8 mouse cellular contexts compared by ENCODE assay signal in the genomic region with DNA sequence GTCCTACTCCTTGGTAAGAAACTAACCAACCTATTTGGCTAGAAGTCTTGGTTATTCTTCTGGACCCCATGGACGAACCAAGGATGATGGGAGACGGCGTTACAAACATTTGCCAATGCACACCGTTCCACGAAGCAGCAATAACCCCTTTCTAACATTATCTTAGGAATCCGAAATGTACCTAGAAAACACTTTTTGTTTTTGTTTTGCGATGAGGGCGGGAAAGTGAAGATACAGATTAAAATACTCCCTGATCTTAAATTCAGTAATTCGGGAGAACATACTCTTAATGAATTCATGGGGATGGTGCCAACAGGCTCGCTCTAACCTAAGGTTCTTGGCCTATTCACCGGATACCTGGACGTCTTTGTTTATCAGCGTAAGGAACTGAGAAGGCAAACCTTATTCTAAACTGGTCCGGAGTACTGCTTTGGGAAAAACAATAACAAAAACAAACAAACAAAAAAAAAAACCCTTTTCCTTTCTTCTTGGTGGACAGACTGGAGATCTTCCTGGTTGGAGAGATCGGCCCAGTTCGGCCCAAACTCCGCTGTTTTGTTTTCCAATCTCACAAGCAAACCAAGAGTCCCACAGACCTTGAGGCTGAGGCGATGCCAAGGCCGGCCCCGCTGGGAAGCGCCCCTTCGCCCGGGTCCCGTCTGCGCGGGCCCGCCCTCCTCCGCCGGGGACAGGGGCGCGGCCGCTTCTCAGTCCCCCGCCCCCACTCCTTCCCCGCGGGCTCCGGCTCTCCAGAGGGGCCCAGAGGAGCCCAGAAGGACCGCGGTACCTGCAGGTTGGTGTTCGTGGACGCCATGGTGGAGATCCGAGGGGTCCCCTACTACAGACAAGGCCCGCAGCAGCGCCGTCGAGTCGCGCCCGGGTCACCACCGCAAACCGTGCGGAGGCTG. TPM values are rescaled to one million over a fixed set of nuclear protein-coding genes. Genes with fewer than 3 reads are reported as not detected.
DNase-seq lines count a peak whose midpoint lies in the region; ATAC-seq lines count a peak whose summit lies in the region.

No protein-coding gene starts in this region.

- H3K9ac ChIP-seq in forebrain, embryonic 16.5 days (replicated peaks; ENCODE audit: low read depth, low read length): peak overlapping the region; percentile 78
- peak overlapping the region; percentile 94 for H3K9ac ChIP-seq in intestine, embryonic 14.5 days (ENCODE audit: low read length)
- H3K9ac ChIP-seq in lung, embryonic 15.5 days: peak overlapping the region; percentile 95
- peak overlapping the region; percentile 95 for H3K9ac ChIP-seq in stomach, embryonic 14.5 days (replicated peaks; ENCODE audit: low read depth, low read length)

- H3K4me2 ChIP-seq in forebrain, embryonic 16.5 days (ENCODE audit: low read length): peak overlapping the region; percentile 81
- H3K4me2 ChIP-seq in intestine, embryonic 14.5 days (ENCODE audit: low read length): peak overlapping the region; percentile 80
- peak overlapping the region; percentile 64 for H3K4me2 ChIP-seq in lung, embryonic 15.5 days
- peak overlapping the region; percentile 65 for H3K4me2 ChIP-seq in stomach, embryonic 14.5 days (replicated peaks; ENCODE audit: low read depth, low read length)

- H3K9me3 ChIP-seq in forebrain, embryonic 16.5 days (ENCODE audit: control insufficient read depth, low read length): no peaks in the 10 kb centered on the region
- H3K9me3 ChIP-seq in intestine, embryonic 14.5 days (ENCODE audit: control insufficient read depth, low read length): no peaks in the 10 kb centered on the region
- H3K9me3 ChIP-seq in lung, embryonic 15.5 days: no peaks in the 10 kb centered on the region
- no peaks in the 10 kb centered on the region for H3K9me3 ChIP-seq in stomach, embryonic 14.5 days (ENCODE audit: control insufficient read depth, low read depth, low read length)

- DNase-seq in ovary, postnatal 36 days (ENCODE audit: low spot score): peak; percentile 69
- no peak for DNase-seq in ovary, postnatal 14 days (ENCODE audit: low spot score)
- DNase-seq in adrenal gland, postnatal 4 days (ENCODE audit: low spot score in 2 of 2): peak; percentile 18 to 32
- DNase-seq in intestine, embryonic 14.5 days (ENCODE audit: low spot score): no peak
- DNase-seq in cerebellum, adult 11 months: no peak

- H3K36me3 ChIP-seq in forebrain, embryonic 16.5 days (ENCODE audit: control insufficient read depth, insufficient read depth): no peaks in the 10 kb centered on the region
- H3K36me3 ChIP-seq in intestine, embryonic 14.5 days (ENCODE audit: control insufficient read depth, insufficient read depth, low read length): 0 out of 2 replicates have a peak, but pooled peaks cover 4% of the 10 kb centered on the region
- H3K36me3 ChIP-seq in lung, embryonic 15.5 days: no peaks in the 10 kb centered on the region
- no peaks in the 10 kb centered on the region; the same call in 1 of the 2 replicates for H3K36me3 ChIP-seq in stomach, embryonic 14.5 days (ENCODE audit: control insufficient read depth, insufficient read depth, low read length)

- ATAC-seq in forebrain, embryonic 16.5 days: peak; percentile 86
- ATAC-seq in intestine, embryonic 14.5 days (replicated peaks; ENCODE audit: low FRiP score, low TSS enrichment, low read depth): peak; percentile 92
- peak; percentile 92 for ATAC-seq in lung, embryonic 15.5 days (ENCODE audit: borderline replicate concordance, extremely low read depth, low FRiP score, low TSS enrichment)
- ATAC-seq in stomach, embryonic 14.5 days (ENCODE audit: insufficient number of reproducible peaks, insufficient read depth, low FRiP score, low read depth): peak; percentile 88

- peak overlapping the region; percentile 66 for H3K27ac ChIP-seq in forebrain, embryonic 16.5 days (ENCODE audit: low read length)
- peak overlapping the region; percentile 94 for H3K27ac ChIP-seq in intestine, embryonic 14.5 days (ENCODE audit: low read depth)
- peak overlapping the region; percentile 97 for H3K27ac ChIP-seq in lung, embryonic 15.5 days
- peak overlapping the region; percentile 96 for H3K27ac ChIP-seq in stomach, embryonic 14.5 days (ENCODE audit: low read length)

- WGBS in forebrain, embryonic 16.5 days: 3% methylated on average over 51 of the region's 51 CpGs
- 2% methylated on average over 51 of the region's 51 CpGs for WGBS in intestine, embryonic 14.5 days
- WGBS in lung, embryonic 15.5 days: 1% methylated on average over 51 of the region's 51 CpGs
- 2% methylated on average over 51 of the region's 51 CpGs for WGBS in stomach, embryonic 14.5 days

- peak overlapping the region; percentile 100 for H3K4me3 ChIP-seq in forebrain, embryonic 16.5 days (replicated peaks; ENCODE audit: low read length)
- peak overlapping the region; percentile 90 for H3K4me3 ChIP-seq in intestine, embryonic 14.5 days (ENCODE audit: low read depth, low read length)
- peak overlapping the region; percentile 99 for H3K4me3 ChIP-seq in lung, embryonic 15.5 days
- H3K4me3 ChIP-seq in stomach, embryonic 14.5 days (ENCODE audit: low read depth, low read length): peak overlapping the region; percentile 99

- peaks cover 14% of the 10 kb centered on the region for H3K4me1 ChIP-seq in forebrain, embryonic 16.5 days (replicated peaks; ENCODE audit: control insufficient read depth, insufficient read depth, low read length)
- peaks cover 20% of the 10 kb centered on the region for H3K4me1 ChIP-seq in intestine, embryonic 14.5 days (replicated peaks; ENCODE audit: control insufficient read depth, insufficient read depth, low read length)
- peaks cover 11% of the 10 kb centered on the region; the same call in 1 of the 2 replicates for H3K4me1 ChIP-seq in lung, embryonic 15.5 days
- 0 out of 2 replicates have a peak, but pooled peaks cover 8% of the 10 kb centered on the region for H3K4me1 ChIP-seq in stomach, embryonic 14.5 days (ENCODE audit: control insufficient read depth, insufficient read depth, low read length)

- no peaks in the 10 kb centered on the region for H3K27me3 ChIP-seq in forebrain, embryonic 16.5 days (replicated peaks; ENCODE audit: control insufficient read depth, insufficient read depth, low read length)
- no peaks in the 10 kb centered on the region for H3K27me3 ChIP-seq in intestine, embryonic 14.5 days (replicated peaks; ENCODE audit: control insufficient read depth, insufficient read depth, low read length)
- no peaks in the 10 kb centered on the region for H3K27me3 ChIP-seq in lung, embryonic 15.5 days
- H3K27me3 ChIP-seq in stomach, embryonic 14.5 days (ENCODE audit: control insufficient read depth, insufficient read depth, low read length): no peaks in the 10 kb centered on the region

RNA-seq across cellular contexts. Expression of gene Vps4b, which starts 0.6 kb away (rescaled TPM):
- total RNA-seq in adrenal gland, postnatal 4 days (2021): 100 to 1,000 TPM; 128 to 129 TPM
- 45.7 and 46.0 TPM in 2 replicates for polyA plus RNA-seq in forebrain, embryonic 16.5 days (2015; fragmentation: Nextera tagmentation; extraction: Ambion mirVana)
- 74.8 and 82.1 TPM in 2 replicates for polyA plus RNA-seq in intestine, embryonic 14.5 days (2014; fragmentation: Nextera tagmentation; extraction: Ambion mirVana)
- 67.6 and 69.7 TPM in 2 replicates for polyA plus RNA-seq in lung, embryonic 15.5 days (2015; fragmentation: Nextera tagmentation; extraction: Ambion mirVana)
- 74.1 and 82.3 TPM in 2 replicates for polyA plus RNA-seq in stomach, embryonic 14.5 days (2014; fragmentation: Nextera tagmentation; extraction: Ambion mirVana)

RNA-seq across cellular contexts. Expression of gene Kdsr, which starts 36.4 kb away (rescaled TPM):
- 10 to 100 TPM; 26.3 to 30.8 TPM for total RNA-seq in adrenal gland, postnatal 4 days (2021)
- polyA plus RNA-seq in forebrain, embryonic 16.5 days (2015; fragmentation: Nextera tagmentation; extraction: Ambion mirVana): 16.2 and 18.7 TPM in 2 replicates
- polyA plus RNA-seq in intestine, embryonic 14.5 days (2014; fragmentation: Nextera tagmentation; extraction: Ambion mirVana): 13.5 and 15.0 TPM in 2 replicates
- polyA plus RNA-seq in lung, embryonic 15.5 days (2015; fragmentation: Nextera tagmentation; extraction: Ambion mirVana): 16.9 and 17.1 TPM in 2 replicates
- polyA plus RNA-seq in stomach, embryonic 14.5 days (2014; fragmentation: Nextera tagmentation; extraction: Ambion mirVana): 18.4 and 19.2 TPM in 2 replicates

Comparison
In these comparisons a context has a peak if more than half of its experiments do, and no peak if none do; other contexts are left out.
1. DNase-seq: peak in ovary, postnatal 36 days (single experiment) and adrenal gland, postnatal 4 days (2 of 2); none in ovary, postnatal 14 days (single experiment), intestine, embryonic 14.5 days (single experiment) and cerebellum, adult 11 months (single experiment).
2. Peak in every context shown above with its lines, with median percentiles within 50 percentile points of each other: ATAC-seq, H3K27ac ChIP-seq, H3K4me2 ChIP-seq, H3K4me3 ChIP-seq and H3K9ac ChIP-seq.